ENCODE assay signal across 9 mouse cellular contexts in the genomic region with DNA sequence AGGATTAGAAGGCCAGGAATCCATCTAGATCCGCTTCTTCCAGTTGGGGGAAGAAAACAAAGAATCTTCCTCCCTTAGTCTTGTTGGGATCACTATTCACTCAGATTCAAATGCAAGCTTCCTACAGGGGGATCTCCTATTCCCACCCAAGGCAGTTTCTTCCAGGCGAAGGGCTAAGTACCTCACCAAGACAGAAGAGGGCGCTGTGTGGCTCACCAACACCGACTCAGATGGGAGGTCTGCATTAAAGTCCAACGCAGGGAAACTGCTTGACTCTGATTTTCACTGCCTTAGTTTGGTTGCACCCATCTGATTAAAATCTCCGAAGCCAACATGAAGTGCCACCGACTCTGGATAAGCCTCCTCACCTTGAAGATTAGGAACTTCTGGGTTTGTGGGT. TPM values are rescaled to one million over a fixed set of nuclear protein-coding genes. Genes with fewer than 3 reads are reported as not detected.
DNase-seq lines count a peak whose midpoint lies in the region; ATAC-seq and TF ChIP-seq lines count a peak whose summit lies in the region.
"Had no signal": no experiment of that assay in that cellular context is flagged by ENCODE, and none has a peak within 500 bp of the region (broad histone marks: within the 10 kb centered on the region; RNA-seq: fewer than 3 reads in every experiment).

No protein-coding gene starts in this region.

- no peak overlapping the region for H3K9ac ChIP-seq in midbrain, postnatal 0 days (replicated peaks; ENCODE audit: low read length, poor library complexity, severe bottlenecking)
- no peak overlapping the region for H3K9ac ChIP-seq in midbrain, embryonic 13.5 days (replicated peaks)
- H3K9ac ChIP-seq: heart, embryonic 13.5 days had no signal

- H3K4me1 ChIP-seq in midbrain, postnatal 0 days (ENCODE audit: insufficient read depth, low read length), result no peaks in the 10 kb centered on the region
- H3K4me1 ChIP-seq in midbrain, embryonic 13.5 days (replicated peaks), result no peaks in the 10 kb centered on the region

- no peak overlapping the region for H3K27ac ChIP-seq in midbrain, postnatal 0 days (ENCODE audit: low read depth, low read length)
- no peak overlapping the region for H3K27ac ChIP-seq in midbrain, embryonic 13.5 days
- H3K27ac ChIP-seq: heart, embryonic 13.5 days had no signal

- no peaks in the 10 kb centered on the region for H3K9me3 ChIP-seq in midbrain, postnatal 0 days (ENCODE audit: low read length)
- H3K9me3 ChIP-seq in midbrain, embryonic 13.5 days, result no peaks in the 10 kb centered on the region
- H3K9me3 ChIP-seq: heart, embryonic 13.5 days had no signal

- DNase-seq in heart, adult 11 months, result peak; percentile 37
- DNase-seq in heart, adult 9 months (ENCODE audit: low spot score in 2 of 2), result no peak
- DNase-seq in midbrain, postnatal 0 days (ENCODE audit: low spot score), result peak; percentile 37
- peak; percentile 28 for DNase-seq in brain, adult 2 months (ENCODE audit: low read depth, low spot score)
- DNase-seq in naive thymus-derived CD4-positive, alpha-beta T cell, adult 2 months (ENCODE audit: low read depth), result peak; percentile 55
- no peak for DNase-seq in B cell, adult 2 months
- no peak for DNase-seq in kidney, adult 11 months

- no peak for ATAC-seq in midbrain, postnatal 0 days (ENCODE audit: low FRiP score)
- ATAC-seq in midbrain, embryonic 13.5 days, result no peak

- WGBS in midbrain, postnatal 0 days, result 33% methylated on average over 7 of the region's 7 CpGs
- 37% methylated on average over 7 of the region's 7 CpGs for WGBS in midbrain, embryonic 13.5 days

- no peak overlapping the region for H3K4me3 ChIP-seq in midbrain, postnatal 0 days (ENCODE audit: low read depth, low read length)
- no peak overlapping the region for H3K4me3 ChIP-seq in midbrain, embryonic 13.5 days (replicated peaks)
- H3K4me3 ChIP-seq: heart, embryonic 13.5 days had no signal

- no peaks in the 10 kb centered on the region for H3K36me3 ChIP-seq in midbrain, postnatal 0 days (ENCODE audit: insufficient read depth, low read length)
- H3K36me3 ChIP-seq in midbrain, embryonic 13.5 days, result no peaks in the 10 kb centered on the region
- H3K36me3 ChIP-seq: heart, embryonic 13.5 days had no signal

- H3K4me2 ChIP-seq in midbrain, postnatal 0 days (ENCODE audit: low read depth, low read length, poor library complexity, severe bottlenecking), result no peak overlapping the region
- no peak overlapping the region for H3K4me2 ChIP-seq in midbrain, embryonic 13.5 days (replicated peaks)
- H3K4me2 ChIP-seq: heart, embryonic 13.5 days had no signal

- peak; percentile 60 for TF ChIP-seq CTCF in midbrain, postnatal 0 days (IDR thresholded peaks at IDR 0.05)

- H3K27me3 ChIP-seq in midbrain, postnatal 0 days (ENCODE audit: insufficient read depth, low read length), result no peaks in the 10 kb centered on the region
- no peaks in the 10 kb centered on the region for H3K27me3 ChIP-seq in midbrain, embryonic 13.5 days
- H3K27me3 ChIP-seq: heart, embryonic 13.5 days had no signal

RNA-seq across cellular contexts. Expression of a gene that starts 10.5 kb away (rescaled TPM):
- total RNA-seq in midbrain, postnatal 0 days (2014; rRNA removed), result 8.0 and 8.1 TPM in 2 replicates
- polyA plus RNA-seq in midbrain, postnatal 0 days (2015; fragmentation: Nextera tagmentation; extraction: Ambion mirVana), result 4.2 and 5.0 TPM in 2 replicates
- 2.6 and 2.7 TPM in 2 replicates for polyA plus RNA-seq in midbrain, embryonic 13.5 days (2015; fragmentation: Nextera tagmentation; extraction: Ambion mirVana)

Comparison
In these comparisons a context has a peak if more than half of its experiments do, and no peak if none do; other contexts are left out.
1. DNase-seq: peak in heart, adult 11 months (single experiment), midbrain, postnatal 0 days (single experiment), brain, adult 2 months (single experiment) and naive thymus-derived CD4-positive, alpha-beta T cell, adult 2 months (single experiment); none in heart, adult 9 months (0 of 2), B cell, adult 2 months (0 of 2) and kidney, adult 11 months (single experiment).